Mouse (Mus musculus): ENCODE results near the gene Iars2. TPM values are rescaled to one million over a fixed set of nuclear protein-coding genes. Genes with fewer than 3 reads are reported as not detected.

The Iars2 gene
- total and polyA plus RNA-seq, 3 experiments = 39.9 to 43.9 TPM; not detected in 1

DNA sequence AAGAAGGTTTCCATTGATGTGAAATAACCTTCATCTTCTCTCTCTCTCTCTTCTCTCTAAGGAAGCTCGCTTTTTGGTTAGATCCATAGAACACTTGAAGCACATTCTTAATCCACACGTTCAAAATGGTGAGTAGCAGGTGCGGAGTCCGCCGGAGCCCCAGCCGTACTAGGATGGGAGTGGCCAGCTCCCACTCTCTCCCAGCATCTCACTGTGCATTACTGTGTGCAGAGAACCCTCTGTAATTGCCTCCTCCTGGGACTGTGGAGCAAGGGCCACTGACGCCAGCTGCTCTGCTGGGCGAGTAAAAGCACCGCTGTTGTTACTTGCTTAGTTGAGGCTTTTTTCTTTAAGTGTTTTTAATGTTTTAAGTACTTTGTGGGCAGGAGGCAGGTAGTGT lies 57.8 kb downstream of the Iars2 start:
- Histone ChIP-seq H3K27ac (ENCODE audit: control insufficient read depth, low read depth, low read length) (no peak overlapping the region), H3K9ac (ENCODE audit: control insufficient read depth, low read depth, low read length, poor library complexity, severe bottlenecking) (no peak overlapping the region), H3K79me2 (ENCODE audit: control insufficient read depth, insufficient read depth, low read length, poor library complexity) (no peaks in the 10 kb centered on the region), H3K4me1 (ENCODE audit: control insufficient read depth in 1 of 2, insufficient read depth in 2 of 2, low read length in 2 of 2) (no peaks in the 10 kb centered on the region), H3K36me3 (ENCODE audit: control insufficient read depth in 1 of 2, insufficient read depth in 2 of 2, low read length in 2 of 2) (peaks cover 0 to 8% of the 10 kb centered on the region in 2 experiments; a peak in 2 of 4 replicates), H3K4me3 (ENCODE audit: control insufficient read depth in 1 of 2, insufficient read depth in 1 of 2, low read depth in 2 of 2, low read length in 2 of 2) (no peak overlapping the region), H3K27me3 (ENCODE audit: control insufficient read depth in 1 of 2, insufficient read depth in 2 of 2, low read length in 2 of 2) (no peaks in the 10 kb centered on the region), H3K9me3 (replicated peaks; ENCODE audit: insufficient read depth, low read length) (no peaks in the 10 kb centered on the region)
- no peak for DNase-seq (ENCODE audit: low read depth, low spot score)
- TF ChIP-seq GABPA (IDR thresholded peaks at IDR 0.05; ENCODE audit: low read depth, low read length) = no peak

DNA sequence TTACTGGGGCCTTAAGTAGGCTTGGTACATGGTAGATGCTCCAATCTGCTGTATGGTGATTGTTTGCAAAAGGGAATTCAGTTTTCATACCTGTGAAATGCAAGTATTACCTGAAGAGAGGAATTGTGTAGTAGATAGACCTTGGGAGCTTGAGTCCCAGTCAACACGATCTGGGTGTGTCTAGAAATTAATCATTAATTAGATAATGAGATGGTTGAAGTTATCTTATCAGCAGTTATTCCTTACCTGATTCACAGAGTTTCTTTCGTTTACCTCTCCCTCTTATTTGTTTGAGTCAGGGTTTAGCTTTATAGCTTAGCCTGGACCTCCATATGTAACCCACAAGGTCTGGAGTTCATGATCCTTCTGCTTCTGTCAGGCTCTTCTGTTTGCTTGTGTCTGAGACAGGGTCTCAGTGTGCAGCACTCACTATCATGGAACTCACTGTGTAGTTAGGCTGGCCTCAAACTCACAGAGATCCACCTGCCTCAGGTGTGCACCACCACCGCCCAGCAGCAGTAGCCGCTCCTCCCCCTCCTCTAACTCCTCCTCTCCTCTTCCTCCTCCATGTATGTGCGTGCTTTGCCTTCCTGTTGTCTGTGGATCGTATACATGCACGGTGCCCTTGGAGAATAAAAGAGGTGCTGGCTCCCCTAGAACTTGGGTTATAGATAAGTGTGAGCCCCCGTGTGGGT lies 58.6 kb downstream of the Iars2 start:
- no peak overlapping the region for H3K9ac ChIP-seq (ENCODE audit: control insufficient read depth, low read depth, low read length, poor library complexity, severe bottlenecking)
- no peaks in the 10 kb centered on the region for H3K27me3 ChIP-seq (ENCODE audit: control insufficient read depth in 1 of 2, insufficient read depth in 2 of 2, low read length in 2 of 2)
- H3K9me3 ChIP-seq (replicated peaks; ENCODE audit: insufficient read depth, low read length) = no peaks in the 10 kb centered on the region
- H3K36me3 ChIP-seq (ENCODE audit: control insufficient read depth in 1 of 2, insufficient read depth in 2 of 2, low read length in 2 of 2) = peaks cover 0 to 7% of the 10 kb centered on the region in 2 experiments; a peak in 2 of 4 replicates
- H3K79me2 ChIP-seq (ENCODE audit: control insufficient read depth, insufficient read depth, low read length, poor library complexity) = no peaks in the 10 kb centered on the region
- no peak for TF ChIP-seq CHD2 (IDR thresholded peaks at IDR 0.05; ENCODE audit: low read length)
- TF ChIP-seq MAZ (IDR thresholded peaks at IDR 0.05; ENCODE audit: low read depth, low read length) = no peak
- TF ChIP-seq KAT2A (conservative IDR thresholded peaks at IDR 0.05; ENCODE audit: low read depth, low read length) = no peak
- no peak for TF ChIP-seq USF2 (IDR thresholded peaks at IDR 0.05; ENCODE audit: borderline replicate concordance in 1 of 2, insufficient read depth in 1 of 2, low read depth in 1 of 2, low read length in 2 of 2)
- TF ChIP-seq RCOR1 (IDR thresholded peaks at IDR 0.05; ENCODE audit: low read depth, low read length) = no peak
- TF ChIP-seq NELFE (IDR thresholded peaks at IDR 0.05; ENCODE audit: low read depth, low read length) = no peak
- no peak for TF ChIP-seq POLR2A (IDR thresholded peaks at IDR 0.05; ENCODE audit: control insufficient read depth in 1 of 2, insufficient read depth in 1 of 2, low read depth in 1 of 2, low read length in 2 of 2, poor library complexity in 1 of 2)
- no peak for TF ChIP-seq JUND (IDR thresholded peaks at IDR 0.05; ENCODE audit: low read depth, low read length)
- TF ChIP-seq E2F4 (IDR thresholded peaks at IDR 0.05; ENCODE audit: borderline replicate concordance, low read depth, low read length) = no peak
- no peak for TF ChIP-seq ZKSCAN1 (IDR thresholded peaks at IDR 0.05; ENCODE audit: low read depth, low read length)
- H3K27ac ChIP-seq (ENCODE audit: control insufficient read depth, low read depth, low read length) = no peak overlapping the region
- DNase-seq (ENCODE audit: low read depth, low spot score) = no peak
- no peaks in the 10 kb centered on the region for H3K4me1 ChIP-seq (ENCODE audit: control insufficient read depth in 1 of 2, insufficient read depth in 2 of 2, low read length in 2 of 2)
- no peak overlapping the region for H3K4me3 ChIP-seq (ENCODE audit: control insufficient read depth in 1 of 2, insufficient read depth in 1 of 2, low read depth in 2 of 2, low read length in 2 of 2)

DNA sequence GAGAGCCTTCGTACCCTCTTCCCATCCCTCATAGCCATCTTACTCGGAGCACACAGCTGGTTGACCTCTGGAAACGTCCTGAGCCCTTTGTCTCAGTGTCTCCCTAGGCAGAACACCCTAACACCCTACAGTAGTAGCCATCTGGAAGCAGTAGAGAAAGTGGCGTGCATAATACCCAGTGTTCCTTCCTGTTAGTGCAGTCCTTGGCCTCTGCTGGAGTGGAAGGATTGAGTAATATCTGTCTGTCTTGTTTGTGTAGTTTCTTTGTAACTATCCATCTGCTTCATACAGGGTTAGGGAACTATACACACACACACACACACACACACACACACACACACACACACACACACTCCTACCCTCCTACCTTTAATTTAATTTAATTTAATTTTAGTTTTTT lies 60.5 kb downstream of the Iars2 start:
- H3K9me3 ChIP-seq (replicated peaks; ENCODE audit: insufficient read depth, low read length) = no peaks in the 10 kb centered on the region
- TF ChIP-seq TAL1 (IDR thresholded peaks at IDR 0.05; ENCODE audit: low read length) (no peak), CHD2 (IDR thresholded peaks at IDR 0.05; ENCODE audit: low read length) (no peak), RCOR1 (IDR thresholded peaks at IDR 0.05; ENCODE audit: low read depth, low read length) (no peak), UBTF (IDR thresholded peaks at IDR 0.05; ENCODE audit: borderline replicate concordance, insufficient read depth, low read depth, low read length) (no peak), MAX (IDR thresholded peaks at IDR 0.05; ENCODE audit: low read length) (no peak), ETS1 (IDR thresholded peaks at IDR 0.05; ENCODE audit: low read depth, low read length) (no peak), KAT2A (conservative IDR thresholded peaks at IDR 0.05; ENCODE audit: low read depth, low read length) (no peak), USF2 (IDR thresholded peaks at IDR 0.05; ENCODE audit: borderline replicate concordance in 1 of 2, insufficient read depth in 1 of 2, low read depth in 1 of 2, low read length in 2 of 2) (no peak), TBP (IDR thresholded peaks at IDR 0.05; ENCODE audit: low read depth, low read length) (no peak), BHLHE40 (IDR thresholded peaks at IDR 0.05; ENCODE audit: borderline replicate concordance, low read depth, low read length) (no peak), GABPA (IDR thresholded peaks at IDR 0.05; ENCODE audit: low read depth, low read length) (no peak), NRF1 (IDR thresholded peaks at IDR 0.05; ENCODE audit: insufficient read depth, low read depth, low read length, poor library complexity, severe bottlenecking) (no peak), ZMIZ1 (IDR thresholded peaks at IDR 0.05; ENCODE audit: low read depth, low read length) (no peak), ZKSCAN1 (IDR thresholded peaks at IDR 0.05; ENCODE audit: low read depth, low read length) (no peak), CTCF (IDR thresholded peaks at IDR 0.05 in 2 of 3, conservative IDR thresholded peaks at IDR 0.05 in 1 of 3; ENCODE audit: control insufficient read depth in 1 of 3, insufficient read depth in 1 of 3, low read depth in 2 of 3, low read length in 3 of 3, poor library complexity in 1 of 3, severe bottlenecking in 1 of 3) (no peak), POLR2AphosphoS2 (IDR thresholded peaks at IDR 0.05; ENCODE audit: low read length) (no peak), JUND (IDR thresholded peaks at IDR 0.05; ENCODE audit: low read depth, low read length) (no peak), EP300 (IDR thresholded peaks at IDR 0.05; ENCODE audit: low read depth in 1 of 2, low read length in 2 of 2) (no peak), ELF1 (IDR thresholded peaks at IDR 0.05; ENCODE audit: low read depth, low read length) (no peak)
- H3K9ac ChIP-seq (ENCODE audit: control insufficient read depth, low read depth, low read length, poor library complexity, severe bottlenecking) = no peak overlapping the region
- no peaks in the 10 kb centered on the region for H3K4me1 ChIP-seq (ENCODE audit: control insufficient read depth in 1 of 2, insufficient read depth in 2 of 2, low read length in 2 of 2)
- H3K79me2 ChIP-seq (ENCODE audit: control insufficient read depth, insufficient read depth, low read length, poor library complexity) = no peaks in the 10 kb centered on the region
- H3K27ac ChIP-seq (ENCODE audit: control insufficient read depth, low read depth, low read length) = no peak overlapping the region
- H3K27me3 ChIP-seq (ENCODE audit: control insufficient read depth in 1 of 2, insufficient read depth in 2 of 2, low read length in 2 of 2) = no peaks in the 10 kb centered on the region
- peaks cover 0 to 11% of the 10 kb centered on the region in 2 experiments; a peak in 2 of 4 replicates for H3K36me3 ChIP-seq (ENCODE audit: control insufficient read depth in 1 of 2, insufficient read depth in 2 of 2, low read length in 2 of 2)
- no peak for DNase-seq (ENCODE audit: low read depth, low spot score)
- H3K4me3 ChIP-seq (ENCODE audit: control insufficient read depth in 1 of 2, insufficient read depth in 1 of 2, low read depth in 2 of 2, low read length in 2 of 2) = no peak overlapping the region

Measured in MEL (cell line).